Mouse (Mus musculus) small intestine, adult 2 months (tissue): ENCODE measurements around the gene Hs3st5. TPM values are rescaled to one million over a fixed set of nuclear protein-coding genes. Genes with fewer than 3 reads are reported as not detected.

Source experiments
- H3K27ac ChIP-seq: fragments of 200-500 bp; 2 replicates; pipeline ENCODE4 v1.5.1; 2012; ENCODE audit warnings: low read depth, low read length, control low read depth, inconsistent platforms; ENCODE audit not compliant: insufficient read depth
- H3K27me3 ChIP-seq: fragments of 200-500 bp; 2 replicates; pipeline ENCODE4 v1.6.1; 2012; ENCODE audit warnings: mild to moderate bottlenecking, moderate library complexity, low read length, inconsistent platforms; ENCODE audit not compliant: control insufficient read depth, insufficient read depth
- H3K36me3 ChIP-seq: fragments of 200-500 bp; 2 replicates; pipeline ENCODE4 v1.6.1; 2012; ENCODE audit warnings: mild to moderate bottlenecking, low read length, control low read depth, inconsistent platforms; ENCODE audit not compliant: control insufficient read depth, insufficient read depth
- H3K4me1 ChIP-seq: fragments of 200-500 bp; 2 replicates; pipeline ENCODE4 v1.6.1; 2012; ENCODE audit warnings: low read length, inconsistent platforms, mixed read lengths; ENCODE audit not compliant: control insufficient read depth, insufficient read depth, insufficient read length
- H3K4me3 ChIP-seq: fragments of 200-500 bp; 2 replicates; pipeline ENCODE4 v1.5.1; 2012; ENCODE audit warnings: low read depth, mild to moderate bottlenecking, control low read depth, inconsistent platforms, low read length, moderate library complexity
- CTCF ChIP-seq: fragments of 200-500 bp; IDR thresholded peaks from 2 replicates; pipeline ENCODE4 v1.5.1; 2012; ENCODE audit warnings: low read depth, mild to moderate bottlenecking, control low read depth, inconsistent platforms, low read length, moderate library complexity, mixed read lengths; ENCODE audit not compliant: insufficient replicate concordance, insufficient read length; ENCODE audit errors: extremely low read depth
- POLR2A ChIP-seq: fragments of 200-500 bp; IDR thresholded peaks from 2 replicates; pipeline ENCODE4 v1.6.1; 2012; ENCODE audit warnings: low read depth, mild to moderate bottlenecking, control low read depth, inconsistent platforms, low read length, moderate library complexity
- WGBS: fragments of 180-500 bp; shearing (Covaris S2); methylation state at CpG from one replicate; pipeline ENCODE4 v1.1.7; 2018; 5-methylcytosine and 5-hydroxymethylcytosine counted together
- polyA plus RNA-seq: library from polyadenylated mRNA; depleted of rRNA; stranded (reverse); fragments of >200 nt; gene quantifications from 2 replicates; pipeline ENCODE4 v1.2.3, GENCODE M21; 2012

Hs3st5 gene
- polyA plus RNA-seq, 1 experiment: 0.05 TPM

DNA sequence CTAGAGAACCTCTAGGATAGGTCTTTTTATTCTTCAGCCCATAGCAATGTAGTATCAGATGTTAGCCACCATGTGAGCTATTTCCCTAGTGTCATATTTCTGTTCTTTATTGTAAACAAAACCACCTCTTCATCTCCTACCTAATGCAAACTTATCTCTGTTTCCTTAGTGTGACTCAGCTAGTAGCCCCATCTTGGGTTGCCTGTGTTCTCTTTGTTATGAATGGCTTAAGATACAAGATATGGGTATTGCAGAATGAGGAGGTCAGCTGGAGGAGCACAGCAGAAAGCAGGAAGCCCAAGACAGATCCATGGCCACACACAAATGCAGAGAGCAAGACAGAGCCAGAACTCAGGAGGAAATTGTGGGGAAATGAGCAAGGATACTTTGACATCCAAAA lies 288.7 kb downstream of the Hs3st5 start:
- H3K36me3 ChIP-seq: no peaks in the 10 kb centered on the region
- H3K27ac ChIP-seq: no peak overlapping the region
- no peaks in the 10 kb centered on the region for H3K4me1 ChIP-seq
- no peaks in the 10 kb centered on the region for H3K27me3 ChIP-seq
- no peak for TF ChIP-seq CTCF
- no peak overlapping the region for H3K4me3 ChIP-seq

DNA sequence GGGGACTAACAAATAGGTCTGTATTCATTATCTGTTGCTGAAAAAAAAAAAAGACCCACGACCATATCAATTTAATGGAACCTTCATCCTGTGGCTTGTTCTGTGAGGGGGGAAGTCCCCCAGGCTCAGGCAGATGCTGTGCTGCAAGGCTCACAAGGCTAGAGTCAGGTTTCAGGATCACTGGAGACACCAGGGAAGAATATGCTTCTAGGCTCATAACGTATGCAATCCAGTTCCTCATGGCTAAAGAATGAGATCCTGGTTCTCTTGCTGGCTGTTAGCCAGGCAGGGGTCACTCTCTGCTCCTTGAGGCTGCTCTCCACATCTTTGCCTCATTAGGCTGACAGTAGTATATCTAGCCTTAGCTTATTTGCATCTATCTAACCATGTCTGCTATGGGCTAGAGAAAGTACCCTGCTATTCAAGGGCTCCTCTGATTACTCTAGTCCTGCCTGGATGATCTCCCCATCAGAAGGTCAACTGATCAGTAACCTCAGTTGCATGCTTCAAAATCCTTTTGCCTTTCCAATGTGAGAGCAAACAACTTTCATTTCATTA lies 294.4 kb downstream of the Hs3st5 start:
- Histone ChIP-seq H3K4me3 (no peak overlapping the region), H3K27me3 (no peaks in the 10 kb centered on the region), H3K4me1 (no peaks in the 10 kb centered on the region), H3K36me3 (no peaks in the 10 kb centered on the region), H3K27ac (no peak overlapping the region)
- WGBS: 40% methylated on average over 2 of the region's 2 CpGs
- TF ChIP-seq CTCF (no peak), POLR2A (no peak)

DNA sequence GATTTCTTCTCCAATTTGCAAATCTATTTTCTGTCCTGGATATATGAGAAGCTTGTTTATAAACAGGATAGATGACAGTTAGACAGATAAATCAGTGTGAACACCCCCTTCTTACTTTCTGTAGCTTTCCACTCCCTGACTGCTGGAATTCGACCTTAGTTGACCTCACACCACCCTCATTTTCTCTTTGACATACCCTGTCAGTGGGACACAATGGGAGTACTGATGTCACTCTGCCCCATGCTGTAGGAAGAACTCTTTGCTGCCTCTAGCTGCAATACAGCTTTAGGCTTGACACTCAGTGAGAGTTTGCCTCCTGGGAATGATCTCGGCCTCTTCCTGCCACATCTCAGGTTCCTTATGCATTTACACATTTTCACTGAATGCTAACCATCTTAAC lies 297.1 kb downstream of the Hs3st5 start:
- H3K4me3 ChIP-seq: no peak overlapping the region
- TF ChIP-seq POLR2A (no peak), CTCF (no peak)
- WGBS: 28% methylated on average over 2 of the region's 2 CpGs
- H3K36me3 ChIP-seq: no peaks in the 10 kb centered on the region
- no peaks in the 10 kb centered on the region for H3K27me3 ChIP-seq
- H3K4me1 ChIP-seq: no peaks in the 10 kb centered on the region
- no peak overlapping the region for H3K27ac ChIP-seq

DNA sequence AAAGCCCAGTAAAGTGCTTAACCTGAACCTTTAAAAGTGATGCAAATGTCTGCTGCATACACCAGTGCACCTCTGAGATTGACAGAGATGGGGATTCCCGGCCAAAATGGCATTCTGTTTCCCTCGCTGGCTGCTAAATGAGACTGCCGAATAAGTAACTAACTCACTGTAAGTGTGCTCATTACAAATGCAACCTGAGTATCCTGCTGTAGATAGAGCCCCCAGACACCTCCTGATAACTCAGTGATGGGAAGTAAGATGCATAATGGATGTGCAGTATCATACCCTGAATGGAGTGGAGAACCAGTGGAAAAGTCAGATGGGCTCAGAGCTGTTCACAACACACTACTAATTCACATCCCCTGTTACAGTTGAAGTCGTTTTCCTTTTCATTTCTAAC lies 298.7 kb downstream of the Hs3st5 start:
- WGBS: 82% methylated on average over 4 of the region's 4 CpGs
- no peak overlapping the region for H3K4me3 ChIP-seq
- H3K36me3 ChIP-seq: no peaks in the 10 kb centered on the region
- H3K27me3 ChIP-seq: no peaks in the 10 kb centered on the region
- TF ChIP-seq CTCF: no peak
- TF ChIP-seq POLR2A: no peak
- no peaks in the 10 kb centered on the region for H3K4me1 ChIP-seq
- H3K27ac ChIP-seq: no peak overlapping the region

DNA sequence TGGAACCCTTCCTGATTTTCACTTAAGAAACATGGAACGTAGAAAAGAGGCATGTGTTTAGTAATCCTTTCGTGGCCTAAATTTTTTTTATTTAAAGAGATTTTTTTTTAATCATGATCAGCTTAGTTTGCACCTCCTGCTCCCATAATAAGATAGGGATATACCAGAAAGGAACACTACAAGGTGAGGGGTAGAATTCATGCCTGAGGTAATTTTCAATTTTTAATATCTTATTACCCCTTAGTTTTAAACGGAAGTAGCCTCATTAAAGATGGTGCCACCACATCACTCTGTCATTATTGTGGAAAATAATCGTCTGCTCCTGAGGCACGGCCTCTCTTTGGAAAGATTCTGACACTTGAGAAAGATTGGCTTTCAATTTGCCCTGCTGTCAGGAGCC lies 299.2 kb downstream of the Hs3st5 start:
- H3K36me3 ChIP-seq: no peaks in the 10 kb centered on the region
- 85% methylated on average over 5 of the region's 5 CpGs for WGBS
- no peaks in the 10 kb centered on the region for H3K27me3 ChIP-seq

DNA sequence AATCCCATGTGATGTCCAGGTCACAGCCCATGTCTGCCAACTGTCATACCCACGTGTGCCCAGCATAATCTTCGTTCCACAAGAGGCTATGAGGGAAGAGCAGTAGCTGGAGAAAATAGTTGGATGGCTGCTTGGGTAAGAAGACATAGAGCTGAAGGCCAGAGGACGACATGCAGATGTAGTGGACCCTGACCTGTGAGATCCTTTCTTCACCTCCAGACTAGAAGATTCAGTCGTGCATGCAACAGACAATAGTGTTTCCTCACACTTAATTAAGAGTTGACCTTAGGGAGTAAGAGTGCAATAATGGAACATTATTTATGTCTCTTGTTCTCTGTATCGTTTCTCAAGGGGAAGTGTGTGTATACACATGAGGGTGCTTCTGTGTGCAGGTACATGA lies 300.4 kb downstream of the Hs3st5 start:
- WGBS: 65% methylated on average over 5 of the region's 5 CpGs
- no peak for TF ChIP-seq POLR2A
- no peak for TF ChIP-seq CTCF
- Histone ChIP-seq H3K27ac (no peak overlapping the region), H3K27me3 (no peaks in the 10 kb centered on the region), H3K36me3 (no peaks in the 10 kb centered on the region), H3K4me1 (no peaks in the 10 kb centered on the region), H3K4me3 (no peak overlapping the region)

More for the DNA sequence above, 299.2 kb downstream of the Hs3st5 start:
- Histone ChIP-seq H3K4me1 (no peaks in the 10 kb centered on the region), H3K27ac (no peak overlapping the region), H3K4me3 (no peak overlapping the region)
- no peak for TF ChIP-seq POLR2A
- TF ChIP-seq CTCF: no peak

DNA sequence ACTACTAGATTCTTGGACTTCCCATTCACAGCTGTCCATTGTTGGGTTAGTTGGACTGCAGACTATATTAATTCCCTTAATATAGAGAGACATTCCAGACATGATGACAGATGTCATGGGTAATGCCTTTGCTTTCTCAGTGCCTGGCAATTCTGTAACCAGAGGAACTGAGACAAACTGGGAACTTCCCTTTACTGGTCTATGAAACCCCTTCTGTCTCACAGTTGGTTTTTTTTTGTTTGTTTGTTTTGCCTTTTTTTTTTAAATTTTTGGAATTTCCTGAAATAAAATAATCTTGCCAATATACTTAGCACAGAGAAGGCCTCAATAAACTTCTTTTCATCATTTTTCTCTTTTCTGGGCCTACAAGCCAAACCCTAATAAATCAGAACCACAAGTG lies 312.3 kb downstream of the Hs3st5 start:
- Histone ChIP-seq H3K4me3 (no peak overlapping the region), H3K27me3 (no peaks in the 10 kb centered on the region), H3K4me1 (no peaks in the 10 kb centered on the region), H3K27ac (no peak overlapping the region), H3K36me3 (no peaks in the 10 kb centered on the region)
- TF ChIP-seq POLR2A: no peak
- no peak for TF ChIP-seq CTCF

DNA sequence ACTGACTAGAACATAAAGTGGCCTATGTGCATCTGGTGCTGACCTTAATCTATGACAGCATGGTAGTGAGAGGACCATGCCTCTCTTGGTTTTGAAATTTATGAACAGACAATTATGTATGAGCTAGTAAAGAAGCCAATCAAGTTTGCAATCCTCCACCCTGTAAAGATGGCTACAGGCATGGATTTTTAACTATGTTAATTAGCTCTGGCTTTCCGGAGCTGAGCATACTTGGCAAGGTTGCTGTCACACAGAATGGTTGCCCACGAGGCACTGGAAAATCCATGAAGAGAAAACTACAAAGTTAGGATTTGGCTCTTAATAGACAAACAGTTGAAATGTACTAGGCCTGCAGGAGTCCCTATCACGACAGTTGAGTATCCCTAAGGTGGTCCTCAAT lies 322.5 kb downstream of the Hs3st5 start:
- no peaks in the 10 kb centered on the region for H3K4me1 ChIP-seq
- H3K27ac ChIP-seq: no peak overlapping the region
- WGBS: 70% methylated on average over 3 of the region's 3 CpGs
- no peaks in the 10 kb centered on the region for H3K36me3 ChIP-seq
- no peak overlapping the region for H3K4me3 ChIP-seq
- TF ChIP-seq CTCF (no peak), POLR2A (no peak)
- H3K27me3 ChIP-seq: no peaks in the 10 kb centered on the region
